Mouse (Mus musculus) embryonic fibroblast, embryonic 13.5 days (primary cell): Measurements from ENCODE around the gene Abtb1.

Source experiments
- CTCF ChIP-seq: IDR thresholded peaks from 2 replicates; pipeline ENCODE4 v1.5.1; 2011; ENCODE audit warnings: mild to moderate bottlenecking, control low read depth, low read length, moderate library complexity, borderline replicate concordance; ENCODE audit not compliant: insufficient read depth
- POLR2A ChIP-seq: IDR thresholded peaks from 2 replicates; pipeline ENCODE4 v1.6.1; 2011; ENCODE audit warnings: low read depth, mild to moderate bottlenecking, control low read depth, low read length, moderate library complexity

DNA sequence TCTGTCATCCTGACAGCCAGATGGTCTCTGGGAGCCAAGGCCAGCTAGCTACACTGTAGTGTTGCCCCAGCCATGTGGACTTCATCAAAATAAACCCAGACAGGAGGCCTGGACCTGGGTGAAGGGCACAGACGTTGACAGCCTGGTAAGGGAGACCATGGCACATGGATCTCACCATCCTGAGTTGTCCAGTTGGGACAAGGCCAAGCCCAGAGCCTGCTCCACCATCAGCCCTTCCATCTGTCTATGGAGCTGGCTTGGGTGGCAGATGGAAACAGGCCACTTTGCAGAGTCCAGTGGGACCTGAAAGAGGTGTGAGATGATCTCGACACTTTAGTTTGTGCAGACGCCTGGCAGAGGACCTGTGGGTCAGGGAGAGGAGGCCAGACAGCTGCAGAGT, 41.0 kb downstream of the Abtb1 start:
- no peak for TF ChIP-seq CTCF
- no peak for TF ChIP-seq POLR2A
